Mouse (Mus musculus) lung, embryonic 14.5 days (tissue): ENCODE results near the gene H6pd. TPM values are rescaled to one million over a fixed set of nuclear protein-coding genes. Genes with fewer than 3 reads are reported as not detected.

Experiments
- ATAC-seq: fragments of 200-750 bp; cut with Nextera tagmentation; 2 replicates; pipeline ENCODE4 v1.8.0; 2017; ENCODE audit warnings: mild to moderate bottlenecking, moderate TSS enrichment, moderate library complexity; ENCODE audit not compliant: insufficient read depth
- DNase-seq: peaks from one replicate; pipeline ENCODE4 v3.0.0-alpha.2; 2015
- H3K27ac ChIP-seq: fragments of 300-500 bp; sonication (generic); 2 replicates; pipeline ENCODE4 v1.5.1; 2014; ENCODE audit warnings: low read depth, mild to moderate bottlenecking, moderate library complexity
- H3K27me3 ChIP-seq: fragments of 300-500 bp; sonication (generic); 2 replicates; pipeline ENCODE4 v1.6.1; 2014; ENCODE audit warnings: low read length, control low read depth; ENCODE audit not compliant: insufficient read depth
- H3K36me3 ChIP-seq: fragments of 300-500 bp; sonication (generic); 2 replicates; pipeline ENCODE4 v1.6.1; 2014; ENCODE audit warnings: control low read depth; ENCODE audit not compliant: insufficient read depth
- H3K4me1 ChIP-seq: fragments of 300-500 bp; sonication (generic); 2 replicates; pipeline ENCODE4 v1.6.1; 2014; ENCODE audit warnings: antibody characterized with exemption, control low read depth; ENCODE audit not compliant: insufficient read depth
- H3K4me2 ChIP-seq: fragments of 300-500 bp; sonication (generic); 2 replicates; pipeline ENCODE4 v1.6.1; 2014; ENCODE audit warnings: mild to moderate bottlenecking
- H3K4me3 ChIP-seq: fragments of 300-500 bp; sonication (generic); 2 replicates; pipeline ENCODE4 v1.5.1; 2014; ENCODE audit warnings: low read depth, low read length
- H3K9ac ChIP-seq: fragments of 300-500 bp; sonication (generic); 2 replicates; pipeline ENCODE4 v1.6.1; 2014
- H3K9me3 ChIP-seq: fragments of 300-500 bp; sonication (generic); 2 replicates; pipeline ENCODE4 v1.6.1; 2016; ENCODE audit warnings: low read depth, low read length, control low read depth
- CTCF ChIP-seq: IDR thresholded peaks from 2 replicates; pipeline ENCODE4 v1.5.1; 2016; ENCODE audit warnings: antibody characterized with exemption, low read depth
- WGBS: fragments of 180-500 bp; shearing (Covaris S2); extraction: QIAGEN DNeasy Blood & Tissue Kit; methylation state at CpG from one replicate; pipeline ENCODE4 v1.1.7; 2014; 5-methylcytosine and 5-hydroxymethylcytosine counted together
- polyA plus RNA-seq: library from polyadenylated mRNA; unstranded; fragments of >200 nt; fragmentation: Nextera tagmentation; extraction: Ambion mirVana; gene quantifications from 2 replicates; pipeline ENCODE4 v1.2.1, GENCODE M21; 2014

Gene H6pd
- polyA plus RNA-seq, 1 experiment from 2014 or later: 20.4 TPM

DNA sequence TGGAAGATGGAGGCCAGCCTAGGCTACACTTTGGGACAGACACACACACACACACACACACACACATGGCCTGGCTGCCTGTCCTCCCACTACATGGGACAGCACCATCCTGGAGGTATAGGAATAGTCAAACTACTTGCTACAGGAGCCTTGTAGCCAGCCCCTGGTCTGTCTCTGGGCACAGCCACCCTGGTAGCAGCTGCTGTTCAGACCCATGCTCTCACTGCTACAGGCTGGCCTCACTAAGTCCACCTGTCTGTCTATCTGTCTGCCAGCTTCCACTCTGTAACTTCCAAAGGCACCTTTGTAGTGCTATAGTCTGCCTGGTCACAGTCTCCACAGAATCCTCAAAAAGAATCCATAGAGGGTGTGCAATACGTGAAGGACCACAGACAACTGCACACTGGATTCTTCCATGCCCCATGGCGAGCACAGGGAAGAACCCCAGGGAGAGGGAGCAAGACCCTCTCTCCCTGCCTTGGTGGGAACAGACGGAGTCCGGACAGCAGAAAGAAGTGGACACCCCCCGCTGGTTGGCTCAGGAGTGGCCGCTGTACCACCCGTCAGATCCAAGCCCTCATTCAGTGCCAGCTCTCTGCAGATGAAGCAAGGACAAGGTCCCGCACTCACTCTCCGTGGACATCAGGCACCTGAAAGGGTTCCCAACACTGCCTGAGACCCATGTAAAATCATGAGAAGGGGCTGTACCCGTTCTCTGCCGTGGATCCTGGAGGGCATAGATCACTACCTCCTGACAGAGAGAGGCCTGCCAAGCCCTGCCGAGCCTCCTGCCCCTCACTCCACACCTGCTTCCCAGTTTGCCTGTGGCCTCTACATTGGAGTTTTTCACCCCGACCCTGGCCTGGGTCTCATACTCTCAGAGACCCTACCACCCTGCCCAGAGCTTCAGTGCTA is 16.8 kb downstream of the H6pd start:
- 72% methylated on average over 13 of the region's 13 CpGs for WGBS
- TF ChIP-seq CTCF: no peak
- Histone ChIP-seq H3K9ac (no peak overlapping the region), H3K4me2 (no peak overlapping the region), H3K9me3 (no peaks in the 10 kb centered on the region), H3K36me3 (peaks cover 4% of the 10 kb centered on the region; the same call in 1 of the 2 replicates), H3K4me1 (peaks cover 14% of the 10 kb centered on the region), H3K27ac (no peak overlapping the region), H3K4me3 (no peak overlapping the region), H3K27me3 (no peaks in the 10 kb centered on the region)
- DNase-seq (no peak), ATAC-seq (no peak)

DNA sequence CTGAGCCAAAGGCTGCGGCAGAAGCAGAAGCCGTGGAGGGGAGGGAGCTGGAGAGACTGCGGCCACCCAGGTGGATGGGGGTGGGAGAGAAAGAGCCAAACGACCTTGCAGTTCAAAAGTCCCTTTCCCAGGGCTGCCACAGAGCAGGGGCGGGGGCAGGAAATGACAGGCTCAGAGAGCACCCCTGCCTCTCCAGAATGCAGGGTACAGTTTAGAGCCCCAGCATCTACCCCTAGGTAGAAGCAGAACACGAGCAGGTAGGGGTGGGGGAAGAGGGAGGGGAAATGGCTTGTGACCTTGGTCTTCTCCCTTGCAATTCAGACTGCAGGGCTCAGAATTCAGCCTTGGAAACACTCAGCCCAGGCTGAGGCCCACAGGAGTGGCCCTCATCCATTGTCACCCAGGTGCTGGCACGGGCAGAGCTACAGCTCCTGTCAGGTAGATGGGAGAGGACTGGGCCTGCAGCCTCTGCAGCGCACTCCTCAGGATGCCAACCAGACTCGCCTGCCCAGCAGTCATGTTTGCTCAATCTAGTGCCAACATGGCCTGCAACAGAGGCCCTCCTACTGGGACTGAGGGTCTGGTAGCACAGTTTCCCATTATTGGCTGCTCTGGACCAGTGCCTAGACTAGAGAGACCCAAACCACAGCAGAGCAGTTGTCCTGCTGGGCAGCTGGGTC is 17.7 kb downstream of the H6pd start:
- no peak overlapping the region for H3K4me3 ChIP-seq
- peaks cover 4% of the 10 kb centered on the region; the same call in 1 of the 2 replicates for H3K36me3 ChIP-seq
- no peak for DNase-seq
- TF ChIP-seq CTCF: no peak
- H3K27me3 ChIP-seq: no peaks in the 10 kb centered on the region
- no peak overlapping the region for H3K27ac ChIP-seq
- H3K4me2 ChIP-seq: no peak overlapping the region
- H3K9ac ChIP-seq: no peak overlapping the region; the same call in 1 of the 2 replicates
- ATAC-seq: no peak
- 26% methylated on average over 9 of the region's 9 CpGs for WGBS
- peaks cover 14% of the 10 kb centered on the region for H3K4me1 ChIP-seq
- no peaks in the 10 kb centered on the region for H3K9me3 ChIP-seq

DNA sequence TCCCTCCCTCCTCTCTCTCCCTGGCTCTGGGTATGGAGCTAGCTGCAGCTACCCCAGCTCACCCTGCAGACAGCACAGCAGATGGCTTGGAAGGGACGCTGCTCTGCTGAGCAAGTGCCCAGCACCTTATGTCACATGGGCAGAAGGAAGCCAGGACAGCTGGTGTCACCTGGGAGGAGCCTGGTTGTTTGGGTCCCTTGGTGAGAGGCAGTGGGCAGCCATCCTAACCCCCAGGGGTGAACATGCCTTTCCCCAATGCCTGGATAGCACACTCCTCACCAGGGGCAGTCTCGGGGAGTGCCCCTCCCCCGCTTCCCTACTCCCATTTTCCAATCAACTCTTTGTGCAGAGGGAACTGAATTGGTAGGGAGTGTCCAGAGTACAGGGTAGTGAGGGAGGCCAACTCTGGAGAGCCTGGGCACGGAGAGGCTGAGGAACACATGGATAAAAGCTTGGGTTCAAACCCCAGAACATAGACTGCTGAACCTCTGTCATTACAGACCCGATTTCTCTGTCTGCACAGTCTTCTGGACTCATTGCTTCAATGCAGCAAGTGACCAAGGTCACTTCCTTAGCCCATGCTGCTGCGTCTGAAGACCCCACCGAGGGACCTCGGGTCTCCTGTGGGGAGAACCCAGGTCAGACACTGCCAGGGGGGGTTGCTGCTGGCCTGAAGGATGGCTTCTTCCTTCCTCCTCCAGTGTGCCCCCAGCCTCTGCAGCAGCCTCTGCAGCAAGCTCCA is 18.4 kb downstream of the H6pd start:
- Histone ChIP-seq H3K36me3 (peaks cover under 1% of the 10 kb centered on the region; the same call in 1 of the 2 replicates), H3K4me2 (0 out of 2 replicates have a peak overlapping the region, but pooled peaks have one; percentile 7), H3K9ac (no peak overlapping the region), H3K9me3 (no peaks in the 10 kb centered on the region), H3K27me3 (no peaks in the 10 kb centered on the region), H3K27ac (no peak overlapping the region), H3K4me3 (no peak overlapping the region), H3K4me1 (peaks cover 14% of the 10 kb centered on the region)
- ATAC-seq: peak; percentile 32; the same call in 1 of the 2 replicates
- peak; percentile 30 for DNase-seq
- TF ChIP-seq CTCF: no peak
- WGBS: 22% methylated on average over 8 of the region's 8 CpGs

DNA sequence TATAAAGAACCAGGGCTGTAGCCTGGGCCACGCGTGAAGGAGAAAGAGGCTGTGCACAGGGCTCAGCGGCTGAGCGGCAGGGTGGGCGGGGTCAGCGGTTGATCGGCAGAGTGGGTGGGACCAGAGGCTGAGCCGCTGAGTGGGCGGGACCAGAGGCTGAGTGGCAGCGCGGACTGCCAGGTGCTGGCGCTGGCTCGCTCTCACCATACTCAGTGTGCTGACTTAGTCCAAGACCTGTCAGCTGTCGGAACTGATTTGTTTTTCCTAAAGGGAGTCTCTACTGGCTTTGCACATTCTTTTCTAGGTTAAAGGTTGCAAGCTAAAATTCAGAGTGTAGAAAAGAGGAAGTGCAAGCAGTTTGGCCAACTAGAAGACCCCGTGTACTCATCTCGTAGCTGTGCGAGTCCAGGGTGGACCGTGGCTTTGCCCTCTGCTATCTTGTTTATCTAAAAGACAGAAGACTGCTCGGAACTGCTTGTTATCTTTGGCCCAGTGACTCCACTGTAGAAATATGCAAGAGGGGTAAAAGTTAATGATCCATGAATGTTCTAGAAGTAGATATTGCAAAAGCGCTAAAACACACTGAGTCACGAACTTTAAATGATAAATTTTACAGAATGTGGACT is 19.8 kb downstream of the H6pd start:
- H3K4me2 ChIP-seq: peak overlapping the region; percentile 51
- H3K9me3 ChIP-seq: no peaks in the 10 kb centered on the region
- WGBS: 4% methylated on average over 21 of the region's 21 CpGs
- peaks cover 14% of the 10 kb centered on the region for H3K4me1 ChIP-seq
- no peak overlapping the region for H3K9ac ChIP-seq
- no peak for TF ChIP-seq CTCF
- no peaks in the 10 kb centered on the region for H3K36me3 ChIP-seq
- H3K27me3 ChIP-seq: no peaks in the 10 kb centered on the region
- peak; percentile 84 for ATAC-seq
- H3K27ac ChIP-seq: peak overlapping the region; percentile 54; the same call in 1 of the 2 replicates
- peak; percentile 91 for DNase-seq
- peak overlapping the region; percentile 5; the same call in 1 of the 2 replicates for H3K4me3 ChIP-seq

DNA sequence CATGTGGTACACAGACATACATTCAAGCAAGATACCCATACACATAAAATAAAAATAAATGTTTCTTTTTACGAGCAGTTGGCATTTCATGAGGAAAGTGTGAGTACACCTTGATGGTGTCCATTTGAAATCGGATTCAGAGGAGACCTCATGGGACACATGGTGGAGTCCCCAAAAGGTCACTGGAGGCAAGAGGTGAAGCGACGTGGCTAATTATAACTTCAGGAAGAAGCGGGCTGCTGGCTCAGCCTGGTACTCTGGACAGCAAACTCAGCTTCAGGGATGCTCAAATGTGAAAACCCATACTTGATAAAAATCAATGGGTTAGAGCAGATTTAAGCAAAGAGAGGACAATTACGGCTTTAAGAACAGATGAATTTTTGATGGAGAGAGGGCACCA is 20.5 kb downstream of the H6pd start:
- Histone ChIP-seq H3K9me3 (no peaks in the 10 kb centered on the region), H3K27me3 (no peaks in the 10 kb centered on the region), H3K9ac (no peak overlapping the region), H3K36me3 (0 out of 2 replicates have a peak, but pooled peaks cover 4% of the 10 kb centered on the region), H3K4me3 (no peak overlapping the region), H3K4me2 (peak overlapping the region; percentile 51), H3K27ac (no peak overlapping the region), H3K4me1 (peaks cover 14% of the 10 kb centered on the region)
- ATAC-seq (no peak), DNase-seq (no peak)
- no peak for TF ChIP-seq CTCF
- 82% methylated on average over 6 of the region's 6 CpGs for WGBS

DNA sequence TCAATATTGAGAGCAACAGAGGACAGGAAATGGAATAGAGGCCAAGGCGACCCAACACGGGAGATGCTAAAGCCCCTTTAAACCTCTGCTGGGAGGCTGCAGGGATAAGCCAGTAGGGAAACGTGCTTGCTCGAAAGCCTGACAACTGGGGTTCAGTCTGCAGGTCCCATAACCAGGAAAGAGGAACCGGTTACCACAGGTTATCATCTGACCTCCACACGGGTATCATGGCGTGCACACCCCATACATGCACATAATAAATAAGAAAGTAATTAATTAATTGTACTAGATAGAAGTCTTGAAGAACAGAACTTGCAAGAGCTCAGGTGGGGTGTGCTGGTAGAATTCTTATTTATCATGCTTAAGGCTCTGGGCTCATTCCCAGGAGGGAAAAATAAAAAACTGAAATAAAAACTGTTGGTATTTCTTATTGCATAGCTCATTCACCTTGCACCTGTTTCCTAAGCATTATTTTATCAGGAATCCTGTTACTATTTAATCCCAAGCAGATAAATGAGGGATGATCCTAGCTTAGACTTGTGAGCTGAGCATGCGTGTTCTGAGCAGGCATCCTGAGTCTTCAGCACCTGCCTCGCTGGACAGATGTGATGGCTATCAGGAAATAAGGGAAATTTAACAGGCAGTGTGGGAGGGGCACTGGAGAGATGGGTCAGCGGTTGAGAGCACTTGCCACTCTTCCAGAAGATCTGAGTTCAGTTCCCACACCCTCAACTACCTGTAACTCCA is 22.0 kb downstream of the H6pd start:
- no peak for ATAC-seq

More for the DNA sequence above, 22.0 kb downstream of the H6pd start:
- H3K36me3 ChIP-seq: peaks cover 17% of the 10 kb centered on the region; the same call in 1 of the 2 replicates
- WGBS: 78% methylated on average over 10 of the region's 10 CpGs
- peaks cover 14% of the 10 kb centered on the region for H3K4me1 ChIP-seq
- no peak for TF ChIP-seq CTCF
- no peak for DNase-seq
- H3K27ac ChIP-seq: no peak overlapping the region
- H3K9me3 ChIP-seq: no peaks in the 10 kb centered on the region
- H3K4me2 ChIP-seq: no peak overlapping the region
- H3K4me3 ChIP-seq: no peak overlapping the region
- no peak overlapping the region for H3K9ac ChIP-seq
- H3K27me3 ChIP-seq: no peaks in the 10 kb centered on the region
